Mouse (Mus musculus): ENCODE data around the gene Cd28. TPM values are rescaled to one million over a fixed set of nuclear protein-coding genes. Genes with fewer than 3 reads are reported as not detected.

Cd28 gene
- polyA plus RNA-seq, 1 experiment from 2014 or later = 0.06 TPM

DNA sequence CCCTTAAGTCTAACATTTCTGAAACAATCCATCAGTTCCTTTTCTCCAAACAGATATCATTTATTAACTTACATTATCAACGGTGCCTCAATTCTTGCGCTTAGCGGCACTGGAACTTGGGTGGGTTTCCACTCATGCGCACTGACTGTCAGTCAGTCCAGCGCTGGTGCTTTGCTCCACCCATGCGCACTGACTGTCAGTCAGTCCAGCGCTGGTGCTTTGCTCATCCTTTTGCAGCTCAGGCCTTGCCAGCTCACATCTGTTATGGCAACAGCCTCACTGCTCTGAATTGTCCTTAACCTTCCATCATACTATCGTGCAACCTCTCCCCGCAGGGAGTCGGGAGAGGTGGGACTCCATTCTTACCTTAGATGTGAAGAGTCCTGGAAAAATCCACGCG is 37.4 kb downstream of the Cd28 start:
- no peak for ATAC-seq (ENCODE audit: low FRiP score)
- WGBS = 91% methylated on average over 12 of the region's 12 CpGs

DNA sequence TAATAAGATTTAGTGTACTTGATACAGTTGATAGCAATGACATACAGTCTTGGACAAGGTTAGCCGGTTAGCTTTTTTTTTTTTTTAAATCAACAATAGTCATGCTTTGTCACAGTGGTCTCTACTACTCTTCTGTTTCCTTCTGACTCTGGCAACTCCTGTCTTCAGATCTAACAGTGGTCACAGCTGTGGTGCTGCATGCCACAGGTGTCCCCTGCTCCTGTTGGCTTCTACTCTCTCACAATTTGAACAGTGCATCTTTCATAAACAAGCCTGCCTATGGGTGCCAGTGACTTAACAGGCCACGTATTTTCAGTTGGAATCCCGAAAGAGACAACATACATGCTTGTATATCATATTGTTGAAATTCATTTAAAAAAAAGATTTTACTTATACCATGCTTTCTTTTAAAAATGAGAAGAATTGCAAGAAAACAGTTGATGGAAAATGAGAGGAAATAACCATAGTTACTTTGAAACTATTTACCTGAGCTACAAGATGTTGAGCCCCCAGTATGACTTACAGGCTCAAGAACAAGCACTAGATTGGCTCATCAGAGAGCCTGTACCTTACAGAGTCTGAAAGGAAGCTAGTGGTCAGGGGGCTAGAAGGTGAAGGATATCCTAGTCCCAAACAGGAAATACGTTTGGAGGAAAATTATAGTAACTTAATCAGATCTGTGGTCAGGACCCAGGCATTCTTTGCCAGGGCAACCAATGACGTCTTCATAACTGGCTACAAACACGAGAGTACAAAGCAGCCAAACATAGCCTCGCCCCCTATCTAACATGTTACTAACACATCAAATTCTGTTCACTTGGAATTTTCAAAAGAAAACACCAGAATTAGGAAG is 39.0 kb downstream of the Cd28 start:
- no peaks in the 10 kb centered on the region for H3K9me3 ChIP-seq (replicated peaks)
- H3K4me3 ChIP-seq = no peak overlapping the region
- no peak for ATAC-seq (ENCODE audit: low FRiP score)
- H3K4me1 ChIP-seq = no peaks in the 10 kb centered on the region
- H3K27me3 ChIP-seq = no peaks in the 10 kb centered on the region
- WGBS = 88% methylated on average over 7 of the region's 7 CpGs
- no peaks in the 10 kb centered on the region for H3K36me3 ChIP-seq
- no peak overlapping the region for H3K27ac ChIP-seq
- no peak overlapping the region for H3K4me2 ChIP-seq (replicated peaks)
- H3K9ac ChIP-seq = no peak overlapping the region

More for the DNA sequence above, 37.4 kb downstream of the Cd28 start:
- Histone ChIP-seq H3K9me3 (replicated peaks) (no peaks in the 10 kb centered on the region), H3K27me3 (no peaks in the 10 kb centered on the region), H3K4me3 (no peak overlapping the region), H3K27ac (no peak overlapping the region), H3K4me1 (no peaks in the 10 kb centered on the region), H3K36me3 (no peaks in the 10 kb centered on the region), H3K9ac (no peak overlapping the region), H3K4me2 (replicated peaks) (no peak overlapping the region)

DNA sequence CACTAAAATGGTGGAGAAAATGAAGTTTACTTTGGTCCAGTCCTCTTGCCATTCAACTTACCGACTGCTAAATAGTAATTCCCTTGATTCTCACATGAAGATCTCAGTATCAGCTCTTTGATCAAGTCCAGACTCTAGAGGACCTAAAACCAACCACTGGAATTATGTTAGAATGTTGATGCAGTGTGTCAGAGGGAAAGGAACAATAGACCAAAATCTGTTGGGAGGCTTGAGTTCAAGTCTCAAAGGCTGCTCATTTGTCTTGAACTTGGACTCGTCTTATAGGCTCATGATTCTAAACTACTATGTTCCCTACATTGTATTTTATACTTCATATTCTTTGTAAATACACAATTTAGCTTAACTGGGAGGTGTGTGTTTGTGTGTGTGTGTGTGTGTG is 41.0 kb downstream of the Cd28 start:
- no peak for ATAC-seq (ENCODE audit: low FRiP score)
- Histone ChIP-seq H3K36me3 (no peaks in the 10 kb centered on the region), H3K27ac (no peak overlapping the region), H3K4me1 (no peaks in the 10 kb centered on the region), H3K9ac (no peak overlapping the region), H3K4me2 (replicated peaks) (no peak overlapping the region), H3K27me3 (no peaks in the 10 kb centered on the region), H3K9me3 (replicated peaks) (no peaks in the 10 kb centered on the region), H3K4me3 (no peak overlapping the region)
- 91% methylated on average over 2 of the region's 2 CpGs for WGBS

DNA sequence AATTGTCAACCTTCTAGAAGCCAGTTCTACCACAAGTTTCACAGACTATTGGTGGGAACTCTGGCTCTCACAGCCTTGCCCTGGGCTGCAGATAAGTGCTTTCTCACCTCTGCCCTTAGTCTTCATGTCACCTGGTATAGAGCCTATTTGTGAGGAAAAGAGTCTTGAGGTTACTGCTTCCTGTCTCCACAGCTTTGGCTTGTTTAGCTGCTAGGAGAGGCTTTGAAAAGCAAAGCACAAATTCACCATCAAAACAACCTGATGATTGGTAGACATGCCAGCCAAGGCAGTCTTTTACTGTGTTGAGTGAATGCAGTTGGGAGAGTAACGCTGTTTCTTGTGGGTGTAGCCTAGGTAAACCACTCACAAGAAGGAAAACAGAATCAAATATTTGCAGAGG is 41.6 kb downstream of the Cd28 start:
- Histone ChIP-seq H3K9ac (no peak overlapping the region), H3K4me2 (replicated peaks) (no peak overlapping the region), H3K9me3 (replicated peaks) (no peaks in the 10 kb centered on the region), H3K27me3 (no peaks in the 10 kb centered on the region), H3K27ac (no peak overlapping the region), H3K36me3 (no peaks in the 10 kb centered on the region), H3K4me1 (no peaks in the 10 kb centered on the region), H3K4me3 (no peak overlapping the region)
- ATAC-seq (ENCODE audit: low FRiP score) = no peak
- WGBS = 94% methylated on average over 1 of the region's 1 CpGs

DNA sequence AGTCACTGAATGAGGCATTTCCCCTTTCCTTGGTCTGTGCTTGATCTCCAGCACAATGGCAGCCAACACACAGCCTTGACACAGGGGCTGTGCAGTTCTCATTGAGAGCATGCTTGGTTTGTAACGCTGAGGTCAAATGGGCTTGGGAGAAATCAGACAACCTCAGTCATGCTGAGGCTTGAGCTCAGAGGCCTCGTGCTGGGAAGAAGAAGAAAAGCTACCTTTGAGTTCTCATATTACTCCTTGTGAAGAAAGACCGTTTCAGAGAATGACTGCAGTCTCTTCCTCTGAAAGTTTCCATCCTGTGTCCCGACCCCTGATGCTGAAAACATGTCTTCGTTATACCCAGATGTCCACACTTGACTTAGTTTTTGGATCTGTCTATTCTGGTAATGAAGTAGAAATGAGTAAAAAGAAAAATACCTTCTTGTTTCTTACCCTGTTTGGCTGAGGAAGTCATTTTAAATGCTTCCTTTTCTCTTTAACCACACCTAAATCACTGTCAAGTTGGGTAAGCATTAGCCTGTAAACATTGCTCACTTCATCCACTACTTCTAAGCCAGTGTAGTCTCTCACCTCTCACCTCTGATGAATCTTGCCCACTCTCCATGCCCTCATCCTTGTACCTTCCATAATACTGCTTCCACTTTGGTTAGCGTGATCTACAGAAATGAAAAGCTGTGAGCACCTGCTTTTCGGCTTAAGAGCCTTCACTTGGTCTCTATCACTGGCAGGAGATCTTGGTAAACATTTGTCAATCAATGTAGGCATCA is 43.1 kb downstream of the Cd28 start:
- ATAC-seq (ENCODE audit: low FRiP score) = no peak
- H3K27me3 ChIP-seq = no peaks in the 10 kb centered on the region

DNA sequence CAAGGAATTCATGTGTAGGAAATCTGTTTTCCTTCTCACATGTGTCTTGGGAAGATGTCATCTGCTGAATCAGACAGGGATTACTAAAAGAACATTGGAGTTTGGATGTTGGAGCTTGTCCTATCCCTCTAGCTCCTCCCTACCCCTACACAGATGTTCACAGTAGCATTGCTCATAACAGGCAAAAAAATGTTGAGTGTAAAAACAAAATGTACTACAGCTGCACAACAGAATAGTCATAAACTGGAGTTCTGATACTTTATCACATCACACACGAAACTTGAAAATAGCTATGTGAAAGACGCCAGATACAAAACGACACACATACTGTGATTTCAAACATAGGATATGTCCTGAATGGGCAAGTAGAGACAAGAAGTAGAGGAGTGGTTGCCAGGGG is 43.9 kb downstream of the Cd28 start:
- no peaks in the 10 kb centered on the region for H3K4me1 ChIP-seq
- ATAC-seq (ENCODE audit: low FRiP score) = no peak
- H3K4me2 ChIP-seq (replicated peaks) = no peak overlapping the region
- H3K27ac ChIP-seq = no peak overlapping the region
- 92% methylated on average over 3 of the region's 3 CpGs for WGBS
- no peak overlapping the region for H3K9ac ChIP-seq
- H3K9me3 ChIP-seq (replicated peaks) = no peaks in the 10 kb centered on the region
- H3K36me3 ChIP-seq = no peaks in the 10 kb centered on the region
- H3K27me3 ChIP-seq = no peaks in the 10 kb centered on the region
- H3K4me3 ChIP-seq = no peak overlapping the region

More for the DNA sequence above, 43.1 kb downstream of the Cd28 start:
- Histone ChIP-seq H3K4me1 (no peaks in the 10 kb centered on the region), H3K36me3 (no peaks in the 10 kb centered on the region), H3K9me3 (replicated peaks) (no peaks in the 10 kb centered on the region), H3K27ac (no peak overlapping the region), H3K9ac (no peak overlapping the region), H3K4me3 (no peak overlapping the region), H3K4me2 (replicated peaks) (no peak overlapping the region)
- WGBS = 66% methylated on average over 7 of the region's 7 CpGs

DNA sequence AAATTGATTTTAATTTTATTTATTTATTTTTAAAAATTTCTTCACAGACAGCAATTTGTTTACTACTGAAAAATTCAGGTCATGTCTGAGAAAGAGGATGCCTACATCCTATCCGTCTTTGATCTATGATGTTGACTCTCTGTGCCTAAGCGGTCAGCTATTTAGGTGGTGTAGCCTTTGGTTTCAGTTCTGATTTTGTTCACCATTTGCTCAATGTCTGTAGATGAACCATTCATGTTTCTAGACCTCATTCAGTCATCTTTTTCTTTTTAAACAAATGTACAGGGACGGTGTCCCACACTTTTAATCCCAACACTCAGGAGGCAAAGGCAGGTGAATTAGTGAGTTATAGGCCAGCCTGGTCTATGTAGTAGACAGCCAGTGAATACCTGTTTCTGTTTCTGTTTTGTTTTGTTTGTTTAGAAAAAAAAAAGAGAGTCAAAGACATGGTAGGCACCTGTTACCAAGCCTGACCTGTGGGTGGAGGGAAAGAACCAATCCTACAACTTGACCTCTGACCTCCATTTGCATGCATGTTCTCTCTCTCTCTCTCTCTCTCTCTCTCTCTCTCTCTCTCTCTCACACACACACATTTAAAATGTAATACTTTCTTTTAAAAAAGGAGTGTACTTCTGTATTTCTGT is 45.0 kb downstream of the Cd28 start:
- no peaks in the 10 kb centered on the region for H3K9me3 ChIP-seq (replicated peaks)
- no peaks in the 10 kb centered on the region for H3K27me3 ChIP-seq
- H3K4me3 ChIP-seq = no peak overlapping the region
- H3K4me2 ChIP-seq (replicated peaks) = no peak overlapping the region
- no peak overlapping the region for H3K9ac ChIP-seq
- ATAC-seq (ENCODE audit: low FRiP score) = no peak
- WGBS = 97% methylated on average over 3 of the region's 3 CpGs
- H3K4me1 ChIP-seq = no peaks in the 10 kb centered on the region
- H3K36me3 ChIP-seq = no peaks in the 10 kb centered on the region
- no peak overlapping the region for H3K27ac ChIP-seq

DNA sequence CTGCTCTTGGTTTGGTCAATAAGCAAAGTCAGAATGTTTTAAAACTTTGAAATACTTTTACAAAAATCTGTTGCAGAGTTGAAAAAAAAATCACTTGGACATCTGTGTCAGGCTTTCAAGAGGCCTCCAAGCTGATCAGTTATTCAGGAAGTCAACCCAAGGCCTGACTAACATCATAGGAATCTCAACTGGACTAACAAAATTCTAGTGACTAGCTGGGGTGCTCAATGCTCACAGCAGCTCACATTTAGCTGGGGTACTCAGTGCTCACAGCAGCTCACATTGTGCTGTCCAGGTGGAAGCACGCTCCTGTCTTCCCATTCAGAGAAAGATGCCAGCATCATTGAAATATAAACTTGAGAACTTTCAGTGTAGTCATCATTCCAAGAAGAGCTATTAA is 45.9 kb downstream of the Cd28 start:
- Histone ChIP-seq H3K9me3 (replicated peaks) (no peaks in the 10 kb centered on the region), H3K27me3 (no peaks in the 10 kb centered on the region), H3K9ac (no peak overlapping the region), H3K36me3 (no peaks in the 10 kb centered on the region), H3K27ac (no peak overlapping the region), H3K4me3 (no peak overlapping the region), H3K4me2 (replicated peaks) (no peak overlapping the region), H3K4me1 (no peaks in the 10 kb centered on the region)
- no peak for ATAC-seq (ENCODE audit: low FRiP score)
- 97% methylated on average over 1 of the region's 1 CpGs for WGBS

DNA sequence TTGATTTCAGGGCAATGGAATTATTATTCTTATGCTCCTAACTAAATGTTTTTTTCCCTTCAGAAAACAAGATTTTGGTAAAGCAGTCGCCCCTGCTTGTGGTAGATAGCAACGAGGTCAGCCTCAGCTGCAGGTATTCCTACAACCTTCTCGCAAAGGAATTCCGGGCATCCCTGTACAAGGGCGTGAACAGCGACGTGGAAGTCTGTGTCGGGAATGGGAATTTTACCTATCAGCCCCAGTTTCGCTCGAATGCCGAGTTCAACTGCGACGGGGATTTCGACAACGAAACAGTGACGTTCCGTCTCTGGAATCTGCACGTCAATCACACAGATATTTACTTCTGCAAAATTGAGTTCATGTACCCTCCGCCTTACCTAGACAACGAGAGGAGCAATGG is 46.3 kb downstream of the Cd28 start:
- no peak overlapping the region for H3K27ac ChIP-seq
- H3K4me1 ChIP-seq = no peaks in the 10 kb centered on the region
- H3K9me3 ChIP-seq (replicated peaks) = no peaks in the 10 kb centered on the region
- no peak overlapping the region for H3K4me3 ChIP-seq
- no peak for ATAC-seq (ENCODE audit: low FRiP score)
- H3K9ac ChIP-seq = no peak overlapping the region
- no peaks in the 10 kb centered on the region for H3K36me3 ChIP-seq
- WGBS = 94% methylated on average over 20 of the region's 20 CpGs
- no peaks in the 10 kb centered on the region for H3K27me3 ChIP-seq
- H3K4me2 ChIP-seq (replicated peaks) = no peak overlapping the region

DNA sequence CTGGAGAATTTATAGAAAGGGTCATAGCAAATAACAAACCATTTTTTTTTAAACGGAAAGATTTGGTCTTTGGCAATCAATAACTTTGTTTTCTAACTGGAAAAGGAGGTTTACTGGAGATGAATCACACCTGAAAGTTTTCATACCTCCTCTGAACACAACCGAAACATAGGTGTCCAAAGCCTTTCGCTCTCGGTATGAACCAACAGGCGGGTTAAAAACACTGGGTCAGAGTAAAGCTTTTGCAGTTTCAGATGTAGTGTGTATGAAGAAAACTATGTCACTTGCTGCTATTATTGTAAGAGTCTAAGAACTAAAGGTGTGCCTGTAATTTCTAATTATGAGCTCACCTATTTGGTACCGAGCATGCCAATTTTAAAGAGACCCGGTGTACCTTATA is 55.2 kb downstream of the Cd28 start:
- no peak overlapping the region for H3K4me2 ChIP-seq (replicated peaks)
- ATAC-seq (ENCODE audit: low FRiP score) = no peak
- H3K4me3 ChIP-seq = no peak overlapping the region
- no peaks in the 10 kb centered on the region for H3K4me1 ChIP-seq
- 94% methylated on average over 7 of the region's 7 CpGs for WGBS
- H3K36me3 ChIP-seq = no peaks in the 10 kb centered on the region
- no peak overlapping the region for H3K9ac ChIP-seq
- H3K9me3 ChIP-seq (replicated peaks) = no peaks in the 10 kb centered on the region
- H3K27ac ChIP-seq = no peak overlapping the region
- no peaks in the 10 kb centered on the region for H3K27me3 ChIP-seq

DNA sequence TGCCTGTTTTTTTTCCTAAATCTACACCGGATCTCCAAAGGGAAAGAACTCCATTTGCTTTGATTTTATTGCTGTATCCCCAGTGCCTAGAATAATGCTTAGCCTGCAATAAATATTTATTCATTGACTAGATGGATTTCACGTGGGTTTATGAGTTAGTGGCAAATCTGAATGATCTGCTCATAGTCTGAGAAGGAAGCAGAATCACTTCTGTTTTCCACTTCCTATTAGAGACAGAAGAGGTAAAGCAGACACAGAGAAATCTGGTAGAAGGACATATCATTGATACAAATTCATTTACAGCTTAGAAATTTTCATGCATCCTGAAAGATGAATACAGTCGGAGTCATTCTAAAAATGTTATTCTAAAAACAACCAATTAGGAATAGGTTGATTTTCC is 56.6 kb downstream of the Cd28 start:
- Histone ChIP-seq H3K27me3 (no peaks in the 10 kb centered on the region), H3K9ac (no peak overlapping the region), H3K4me2 (replicated peaks) (no peak overlapping the region), H3K4me1 (no peaks in the 10 kb centered on the region), H3K9me3 (replicated peaks) (no peaks in the 10 kb centered on the region), H3K27ac (no peak overlapping the region), H3K36me3 (no peaks in the 10 kb centered on the region), H3K4me3 (no peak overlapping the region)
- 89% methylated on average over 3 of the region's 3 CpGs for WGBS
- no peak for ATAC-seq (ENCODE audit: low FRiP score)

DNA sequence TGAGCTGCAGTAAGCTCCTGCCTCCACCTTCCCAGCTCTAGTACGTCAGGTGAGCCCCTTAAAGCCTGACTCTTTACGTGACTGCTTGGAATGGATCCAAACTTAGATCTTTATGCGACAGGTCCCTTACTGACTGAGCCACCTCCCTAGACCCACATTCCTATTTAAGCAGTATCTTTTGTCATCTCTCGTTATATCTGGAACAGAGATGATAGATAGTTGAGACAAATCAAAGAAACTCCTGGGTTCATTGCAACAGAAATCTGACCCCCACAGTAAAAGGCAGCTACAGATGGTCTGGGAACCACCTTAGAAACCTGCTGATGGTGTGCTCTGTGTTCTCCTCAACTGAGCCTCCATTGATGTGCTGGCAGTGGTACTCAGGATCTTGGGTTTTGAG is 59.6 kb downstream of the Cd28 start:
- peaks cover 3% of the 10 kb centered on the region; the same call in 1 of the 2 replicates for H3K4me1 ChIP-seq
- H3K9ac ChIP-seq = no peak overlapping the region
- H3K9me3 ChIP-seq (replicated peaks) = no peaks in the 10 kb centered on the region
- H3K36me3 ChIP-seq = no peaks in the 10 kb centered on the region
- 87% methylated on average over 4 of the region's 4 CpGs for WGBS
- H3K27ac ChIP-seq = no peak overlapping the region
- no peaks in the 10 kb centered on the region for H3K27me3 ChIP-seq
- H3K4me2 ChIP-seq (replicated peaks) = no peak overlapping the region
- ATAC-seq (ENCODE audit: low FRiP score) = no peak
- H3K4me3 ChIP-seq = no peak overlapping the region

Data from hindbrain, embryonic 12.5 days (tissue).